Mouse (Mus musculus) kidney, embryonic 15.5 days (tissue): ENCODE results near the gene Tmem156. TPM values are rescaled to one million over a fixed set of nuclear protein-coding genes. Genes with fewer than 3 reads are reported as not detected.

Source experiments
- ATAC-seq: fragments of 200-750 bp; cut with Nextera tagmentation; replicated peaks from 2 replicates; pipeline ENCODE4 v1.8.0; 2017; ENCODE audit warnings: moderate TSS enrichment; ENCODE audit not compliant: low FRiP score
- H3K27ac ChIP-seq: fragments of 300-500 bp; sonication (generic); 2 replicates; pipeline ENCODE4 v1.5.1; 2015; ENCODE audit warnings: mild to moderate bottlenecking, inconsistent platforms
- H3K27me3 ChIP-seq: fragments of 300-500 bp; sonication (generic); 2 replicates; pipeline ENCODE4 v1.6.1; 2015; ENCODE audit warnings: inconsistent platforms
- H3K36me3 ChIP-seq: fragments of 300-500 bp; sonication (generic); 2 replicates; pipeline ENCODE4 v1.6.1; 2015; ENCODE audit warnings: inconsistent platforms
- H3K4me1 ChIP-seq: fragments of 300-500 bp; sonication (generic); 2 replicates; pipeline ENCODE4 v1.6.1; 2015; ENCODE audit warnings: inconsistent platforms
- H3K4me2 ChIP-seq: fragments of 300-500 bp; sonication (generic); 2 replicates; pipeline ENCODE4 v1.6.1; 2015; ENCODE audit warnings: moderate library complexity, mild to moderate bottlenecking, inconsistent platforms
- H3K4me3 ChIP-seq: fragments of 300-500 bp; sonication (generic); replicated peaks from 2 replicates; pipeline ENCODE4 v1.5.1; 2015; ENCODE audit warnings: mild to moderate bottlenecking, inconsistent platforms
- H3K9ac ChIP-seq: fragments of 300-500 bp; sonication (generic); 2 replicates; pipeline ENCODE4 v1.6.1; 2015; ENCODE audit warnings: mild to moderate bottlenecking, inconsistent platforms
- H3K9me3 ChIP-seq: fragments of 300-500 bp; sonication (generic); replicated peaks from 2 replicates; pipeline ENCODE4 v1.6.1; 2016; ENCODE audit warnings: inconsistent platforms
- WGBS: fragments of 180-500 bp; shearing (Covaris S2); methylation state at CpG from one replicate; pipeline ENCODE4 v1.1.7; 2015; ENCODE audit warnings: mixed read lengths; 5-methylcytosine and 5-hydroxymethylcytosine counted together
- polyA plus RNA-seq: library from polyadenylated mRNA; unstranded; fragments of >200 nt; fragmentation: Nextera tagmentation; extraction: Ambion mirVana; gene quantifications from 2 replicates; pipeline ENCODE4 v1.2.1, GENCODE M21; 2015

Gene Tmem156
- polyA plus RNA-seq, 1 experiment from 2014 or later = 0.31 TPM

DNA sequence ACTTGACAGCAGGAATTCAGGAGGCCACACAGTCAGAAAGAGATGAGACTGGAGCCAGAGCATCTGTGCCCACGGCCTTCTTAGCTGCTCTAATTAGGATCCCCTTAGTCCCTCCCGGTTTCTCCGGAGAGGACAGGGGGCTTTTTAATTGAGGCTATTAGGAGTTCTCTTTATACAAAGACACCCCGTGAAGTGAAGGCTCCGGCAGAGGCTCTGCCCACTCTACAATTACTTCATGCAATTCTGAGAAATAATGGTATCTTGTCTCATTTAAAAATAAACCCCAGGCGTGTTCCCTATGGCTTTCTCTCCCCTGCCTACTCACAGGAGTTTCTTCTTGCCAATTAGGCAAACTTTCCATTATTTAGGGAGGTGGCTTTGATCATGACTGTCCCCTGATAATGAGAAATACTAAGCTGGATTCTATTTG, 20.2 kb downstream of the Tmem156 start:
- Histone ChIP-seq H3K9ac (no peak overlapping the region), H3K36me3 (no peaks in the 10 kb centered on the region), H3K4me2 (no peak overlapping the region), H3K4me3 (no peak overlapping the region), H3K9me3 (no peaks in the 10 kb centered on the region), H3K4me1 (no peaks in the 10 kb centered on the region), H3K27ac (no peak overlapping the region), H3K27me3 (no peaks in the 10 kb centered on the region)
- ATAC-seq = no peak
- 35% methylated on average over 6 of the region's 6 CpGs for WGBS

DNA sequence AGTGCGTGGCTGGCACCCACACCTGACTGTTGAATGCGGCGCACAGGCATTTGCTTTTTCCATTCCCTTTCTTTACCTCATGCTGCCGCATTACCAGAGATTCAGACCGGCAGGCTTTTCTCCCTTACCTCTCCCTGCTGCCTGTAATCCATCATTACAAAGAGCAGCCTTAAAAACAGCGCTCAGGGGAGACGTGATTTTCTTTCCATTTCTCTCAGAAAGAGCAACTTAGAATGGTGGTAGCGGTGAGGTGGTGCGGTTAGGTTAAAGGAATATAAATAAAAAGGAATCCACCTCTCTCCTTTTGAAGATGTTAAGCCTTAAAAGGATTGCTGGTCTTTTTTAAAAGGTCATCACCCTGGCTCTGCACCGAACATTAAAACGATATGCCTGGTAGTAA, 22.1 kb downstream of the Tmem156 start:
- no peaks in the 10 kb centered on the region for H3K36me3 ChIP-seq
- H3K4me1 ChIP-seq = no peaks in the 10 kb centered on the region
- H3K4me3 ChIP-seq = no peak overlapping the region
- no peak overlapping the region for H3K27ac ChIP-seq
- H3K9me3 ChIP-seq = no peaks in the 10 kb centered on the region
- no peaks in the 10 kb centered on the region for H3K27me3 ChIP-seq
- no peak overlapping the region for H3K4me2 ChIP-seq
- H3K9ac ChIP-seq = no peak overlapping the region
- 54% methylated on average over 11 of the region's 11 CpGs for WGBS
- ATAC-seq = no peak

DNA sequence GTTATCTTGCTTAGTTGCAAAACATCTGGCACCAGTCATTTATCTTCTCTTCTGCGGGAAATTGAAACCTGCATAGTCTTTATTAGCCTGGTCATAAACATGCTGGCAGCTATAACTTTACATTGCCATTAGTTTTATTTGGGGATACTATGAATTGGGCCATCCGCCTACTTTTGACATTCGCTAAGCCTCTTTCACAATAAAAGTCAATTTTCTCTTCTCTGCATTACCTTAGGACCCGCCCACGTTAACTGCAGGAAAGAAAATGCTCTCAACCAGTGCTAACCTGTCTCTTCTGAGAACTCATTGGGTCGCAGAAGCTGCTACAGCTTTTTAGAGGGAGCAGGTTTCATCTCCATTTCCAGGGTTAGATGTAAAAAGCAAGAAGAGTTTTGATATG, 23.8 kb downstream of the Tmem156 start:
- no peak overlapping the region for H3K4me3 ChIP-seq
- H3K27ac ChIP-seq = no peak overlapping the region
- H3K9me3 ChIP-seq = no peaks in the 10 kb centered on the region
- 50% methylated on average over 6 of the region's 6 CpGs for WGBS
- no peaks in the 10 kb centered on the region for H3K36me3 ChIP-seq
- no peak overlapping the region for H3K4me2 ChIP-seq
- no peaks in the 10 kb centered on the region for H3K27me3 ChIP-seq
- no peak for ATAC-seq
- H3K9ac ChIP-seq = no peak overlapping the region
- no peaks in the 10 kb centered on the region for H3K4me1 ChIP-seq

DNA sequence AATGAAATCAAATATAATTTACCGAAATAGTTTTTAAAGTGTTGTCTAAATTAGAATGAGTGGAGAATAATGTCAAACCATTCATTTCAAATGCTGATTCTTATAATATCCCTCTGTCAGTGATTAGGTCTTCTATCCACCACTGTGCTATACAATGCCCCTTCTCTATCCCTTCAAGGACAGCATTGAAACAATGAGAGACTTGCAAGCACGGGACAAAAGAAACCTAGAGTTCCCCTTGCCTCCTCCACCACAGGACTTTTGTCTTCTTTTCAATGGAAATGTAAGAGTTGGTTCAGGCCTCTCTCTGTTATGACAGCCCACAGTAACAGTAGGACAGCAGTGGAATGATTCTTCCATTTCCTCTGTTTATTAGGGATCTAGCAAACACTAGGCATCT, 28.7 kb downstream of the Tmem156 start:
- Histone ChIP-seq H3K9ac (no peak overlapping the region), H3K36me3 (no peaks in the 10 kb centered on the region), H3K9me3 (no peaks in the 10 kb centered on the region), H3K4me2 (no peak overlapping the region), H3K27me3 (no peaks in the 10 kb centered on the region), H3K27ac (no peak overlapping the region), H3K4me1 (no peaks in the 10 kb centered on the region), H3K4me3 (no peak overlapping the region)
- 91% methylated on average over 2 of the region's 2 CpGs for WGBS
- ATAC-seq = no peak

DNA sequence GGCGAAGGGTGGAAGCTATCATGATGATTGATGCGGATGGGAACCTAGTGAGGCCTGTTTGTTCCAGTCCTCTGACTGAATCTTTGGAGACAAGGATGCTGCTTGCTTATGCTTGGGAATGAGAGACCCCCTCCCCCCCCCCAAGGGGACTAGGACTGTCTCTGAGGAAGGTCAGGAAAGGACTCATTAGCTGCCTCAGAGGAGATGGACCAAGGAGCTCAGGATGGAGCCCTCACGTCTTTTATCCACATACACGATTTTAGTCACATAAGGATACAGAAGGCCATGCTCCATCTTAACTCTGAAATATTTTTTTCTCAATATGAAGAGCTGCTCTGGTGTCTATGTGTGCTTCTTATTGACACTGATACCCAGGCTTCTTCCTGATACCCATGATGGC, 29.7 kb downstream of the Tmem156 start:
- Histone ChIP-seq H3K4me3 (no peak overlapping the region), H3K9me3 (no peaks in the 10 kb centered on the region), H3K36me3 (no peaks in the 10 kb centered on the region), H3K4me1 (no peaks in the 10 kb centered on the region), H3K4me2 (no peak overlapping the region), H3K27ac (no peak overlapping the region), H3K27me3 (no peaks in the 10 kb centered on the region), H3K9ac (no peak overlapping the region)
- no peak for ATAC-seq
- 92% methylated on average over 4 of the region's 4 CpGs for WGBS

DNA sequence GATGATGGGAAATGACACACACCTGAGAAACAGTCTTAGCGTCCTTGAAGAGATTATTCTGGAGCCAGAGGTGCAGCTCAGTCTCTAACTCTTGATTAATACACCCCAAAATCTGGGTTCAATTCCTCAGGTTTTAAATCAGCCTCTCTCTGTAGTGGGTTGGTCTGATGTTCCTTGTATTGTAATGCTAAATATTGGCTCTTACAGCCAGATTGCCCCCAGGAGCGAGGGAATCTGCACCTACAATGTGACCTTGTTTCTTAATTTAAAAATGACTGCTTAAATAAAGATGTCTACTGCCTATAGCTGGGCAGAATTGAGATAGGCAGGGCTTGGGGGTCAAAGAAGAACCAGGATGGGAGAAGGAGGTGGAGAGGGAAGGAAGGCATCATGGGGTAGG, 32.1 kb downstream of the Tmem156 start:
- H3K27me3 ChIP-seq = no peaks in the 10 kb centered on the region
- H3K4me2 ChIP-seq = no peak overlapping the region
- no peak for ATAC-seq
- 75% methylated on average over 2 of the region's 2 CpGs for WGBS
- no peak overlapping the region for H3K27ac ChIP-seq
- H3K9me3 ChIP-seq = no peaks in the 10 kb centered on the region
- no peak overlapping the region for H3K4me3 ChIP-seq
- no peak overlapping the region for H3K9ac ChIP-seq
- no peaks in the 10 kb centered on the region for H3K36me3 ChIP-seq
- no peaks in the 10 kb centered on the region for H3K4me1 ChIP-seq

DNA sequence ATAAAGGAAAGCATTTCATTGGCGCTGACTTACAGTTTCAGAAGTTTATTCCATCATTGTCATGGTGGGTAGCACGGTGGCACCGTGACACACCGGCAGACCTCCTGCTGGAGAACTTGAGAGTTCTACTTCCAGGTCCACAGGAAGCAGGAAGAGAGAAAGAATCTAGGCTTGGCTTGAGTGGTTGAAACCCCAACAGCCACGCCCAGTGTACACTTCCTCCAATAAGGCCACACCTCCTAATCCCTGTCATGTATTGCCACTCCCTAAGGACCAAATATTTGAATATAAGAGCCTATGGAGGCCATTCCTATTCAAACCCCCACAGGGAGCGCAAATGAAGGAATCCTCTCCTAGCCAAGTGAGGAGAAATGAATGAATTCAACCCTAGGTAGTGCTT, 34.3 kb downstream of the Tmem156 start:
- WGBS = 92% methylated on average over 6 of the region's 6 CpGs
- Histone ChIP-seq H3K27me3 (no peaks in the 10 kb centered on the region), H3K27ac (no peak overlapping the region), H3K4me3 (no peak overlapping the region), H3K36me3 (no peaks in the 10 kb centered on the region), H3K4me2 (no peak overlapping the region), H3K4me1 (no peaks in the 10 kb centered on the region), H3K9me3 (no peaks in the 10 kb centered on the region), H3K9ac (no peak overlapping the region)
- no peak for ATAC-seq

DNA sequence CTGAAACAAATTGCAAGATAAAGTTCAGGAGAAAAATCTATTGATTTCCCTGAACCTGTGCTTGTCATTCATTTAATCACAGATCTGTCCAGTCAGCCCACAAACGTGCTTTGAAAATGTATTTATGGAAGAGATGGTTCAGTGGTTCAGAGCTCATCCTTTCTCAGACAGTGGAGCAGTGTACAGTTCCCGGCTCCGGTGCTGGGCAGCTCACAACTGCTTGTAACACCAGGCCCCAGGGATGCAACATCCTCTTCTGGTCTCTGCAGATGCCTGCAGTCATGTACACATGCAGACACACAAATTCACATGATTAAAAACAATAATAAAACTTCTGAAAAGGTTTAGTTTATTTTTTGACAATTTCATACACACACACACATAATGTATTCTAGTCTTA, 40.4 kb downstream of the Tmem156 start:
- WGBS = 62% methylated on average over 3 of the region's 3 CpGs
- Histone ChIP-seq H3K27me3 (no peaks in the 10 kb centered on the region), H3K27ac (no peak overlapping the region), H3K4me1 (peaks cover 11% of the 10 kb centered on the region), H3K4me3 (no peak overlapping the region), H3K36me3 (no peaks in the 10 kb centered on the region), H3K9ac (no peak overlapping the region), H3K9me3 (no peaks in the 10 kb centered on the region), H3K4me2 (no peak overlapping the region)
- ATAC-seq = no peak

DNA sequence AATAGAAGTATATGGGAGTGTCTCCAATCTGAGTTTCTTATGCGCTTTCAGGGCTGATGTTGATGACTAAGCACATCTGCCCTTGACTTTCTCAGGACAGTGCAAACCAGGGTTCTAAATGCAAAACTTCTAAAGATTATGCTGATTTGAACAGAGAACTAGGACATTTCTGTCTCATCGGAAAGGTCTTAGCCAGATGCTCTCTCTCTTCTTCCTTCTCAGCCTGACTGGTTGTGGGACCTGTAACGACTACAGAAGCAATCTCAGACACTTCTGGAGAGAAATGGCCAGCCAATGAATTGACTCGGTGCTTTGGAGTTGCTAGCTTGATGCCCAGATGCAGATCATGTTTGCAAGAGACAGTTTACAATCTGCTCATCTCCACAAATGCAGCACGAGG, 42.1 kb downstream of the Tmem156 start:
- Histone ChIP-seq H3K4me2 (no peak overlapping the region), H3K4me1 (peaks cover 11% of the 10 kb centered on the region), H3K9ac (no peak overlapping the region), H3K27me3 (no peaks in the 10 kb centered on the region), H3K36me3 (no peaks in the 10 kb centered on the region), H3K9me3 (no peaks in the 10 kb centered on the region), H3K27ac (no peak overlapping the region), H3K4me3 (no peak overlapping the region)
- no peak for ATAC-seq
- 85% methylated on average over 5 of the region's 5 CpGs for WGBS

DNA sequence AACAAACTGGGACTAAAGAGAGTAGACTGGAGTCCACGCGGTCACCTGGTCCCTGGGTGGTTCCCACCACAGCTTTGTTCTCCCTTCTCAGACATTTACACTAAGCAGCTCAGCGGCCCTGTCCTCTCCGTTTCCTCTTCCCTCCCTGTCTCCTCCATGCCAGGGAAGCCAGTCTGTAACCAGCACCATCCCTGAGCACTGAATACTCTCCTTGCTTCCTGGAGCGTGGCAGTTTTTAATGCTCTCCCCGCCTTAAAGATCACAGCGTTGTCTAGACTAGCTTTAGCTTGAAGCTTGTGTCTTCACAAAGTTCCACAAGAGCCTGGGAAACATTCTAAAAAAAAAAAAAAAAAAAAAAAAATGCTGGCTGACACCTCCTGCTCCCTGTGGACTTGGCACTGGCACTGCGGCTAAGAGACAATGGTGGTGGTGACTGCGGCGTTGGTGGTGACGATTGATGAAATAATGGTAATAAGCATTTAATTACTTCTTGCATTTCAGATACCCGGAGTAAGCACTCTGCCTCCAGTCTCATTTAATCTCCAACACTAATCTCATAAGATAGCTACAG, 44.6 kb downstream of the Tmem156 start:
- WGBS = 55% methylated on average over 12 of the region's 12 CpGs
- Histone ChIP-seq H3K27ac (peak overlapping the region; percentile 43), H3K4me2 (0 out of 2 replicates have a peak overlapping the region, but pooled peaks have one; percentile 17), H3K4me3 (no peak overlapping the region), H3K9ac (no peak overlapping the region; the same call in 1 of the 2 replicates), H3K9me3 (no peaks in the 10 kb centered on the region), H3K27me3 (no peaks in the 10 kb centered on the region), H3K36me3 (no peaks in the 10 kb centered on the region), H3K4me1 (peaks cover 10% of the 10 kb centered on the region)
- peak; percentile 82 for ATAC-seq

DNA sequence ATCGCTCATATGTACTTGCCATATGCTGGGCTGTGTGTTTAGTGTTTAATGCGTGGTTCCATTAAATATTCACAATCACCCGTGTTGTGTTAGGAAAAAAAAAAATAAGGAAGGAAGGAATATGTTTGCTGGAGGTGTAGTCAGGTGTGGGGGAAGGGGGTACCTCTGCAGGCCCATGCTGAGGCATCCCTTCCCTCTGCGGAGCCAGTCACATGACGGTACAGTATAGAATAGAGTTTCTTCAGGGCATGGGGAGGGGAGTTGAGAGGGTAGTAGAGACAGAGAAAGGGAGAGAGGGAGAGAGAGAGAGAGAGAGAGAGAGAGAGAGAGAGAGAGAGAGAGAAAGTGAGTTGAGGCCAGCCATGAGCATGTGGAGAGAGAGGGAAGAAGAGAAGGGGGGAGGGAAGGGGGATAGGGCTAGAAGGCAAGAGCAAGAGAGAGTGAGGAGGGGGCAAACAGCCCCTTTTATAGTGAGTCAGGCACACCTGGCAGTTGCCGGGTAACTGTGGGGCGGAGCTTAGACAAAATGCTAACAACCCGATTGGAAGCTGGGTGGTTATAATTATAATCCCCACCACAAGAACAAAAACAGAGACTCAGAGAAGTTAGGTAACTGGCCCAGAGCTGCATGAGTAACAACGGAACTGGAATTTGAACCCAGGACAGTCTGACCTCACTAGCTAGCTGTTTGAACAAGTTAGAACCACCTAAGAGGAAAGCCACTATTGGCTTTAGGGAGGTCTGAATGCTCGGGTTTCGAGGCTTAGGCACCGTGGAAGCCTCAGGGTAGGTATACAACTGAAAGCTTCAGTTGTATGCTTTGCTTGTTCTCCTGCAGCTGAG, 45.3 kb downstream of the Tmem156 start:
- peak; percentile 64 for ATAC-seq
- 61% methylated on average over 12 of the region's 12 CpGs for whole genome bisulfite sequencing
- peak overlapping the region; percentile 43 for H3K27ac ChIP-seq

DNA sequence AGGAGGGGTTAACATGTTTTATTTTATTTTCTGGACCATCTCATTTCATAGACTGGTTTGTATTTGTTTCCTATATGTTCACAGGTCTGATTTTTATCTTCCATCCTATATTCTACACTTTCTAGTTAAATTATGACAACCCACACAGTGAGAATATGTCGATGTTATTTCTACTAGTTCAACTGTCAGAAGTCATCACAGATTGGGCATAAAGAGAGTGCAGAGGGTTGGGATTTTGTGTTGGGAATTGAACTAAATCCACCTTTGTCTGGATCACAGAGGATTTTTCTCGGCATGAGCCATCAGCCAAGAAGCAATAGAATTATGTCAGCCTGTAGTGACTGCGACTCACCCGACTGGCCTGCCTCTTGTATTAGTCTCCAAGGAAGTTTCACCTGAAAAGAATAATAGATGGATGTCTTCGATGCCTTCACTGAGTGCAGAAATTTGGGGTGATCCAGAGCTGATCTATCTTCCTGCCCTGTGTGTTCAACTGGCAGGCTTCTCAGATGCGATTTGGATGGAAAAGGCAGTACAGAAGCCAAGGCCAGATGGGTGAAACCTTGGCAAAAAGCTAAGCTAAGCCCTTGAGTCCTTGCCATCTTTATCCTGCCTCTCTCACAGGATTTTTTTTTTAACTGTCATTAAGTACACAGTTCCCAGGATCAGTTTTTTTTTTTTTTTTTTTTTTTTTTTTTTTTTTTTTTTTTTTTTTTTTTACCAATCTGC, 46.1 kb downstream of the Tmem156 start:
- Histone ChIP-seq H3K9ac (no peak overlapping the region), H3K4me3 (no peak overlapping the region), H3K9me3 (no peaks in the 10 kb centered on the region), H3K27ac (no peak overlapping the region), H3K27me3 (no peaks in the 10 kb centered on the region), H3K4me2 (no peak overlapping the region), H3K4me1 (peaks cover 7% of the 10 kb centered on the region), H3K36me3 (no peaks in the 10 kb centered on the region)
- 75% methylated on average over 6 of the region's 6 CpGs for WGBS
- ATAC-seq = no peak

More for the DNA sequence above, 45.3 kb downstream of the Tmem156 start:
- Histone ChIP-seq H3K9ac (no peak overlapping the region; the same call in 1 of the 2 replicates), H3K4me3 (no peak overlapping the region), H3K36me3 (no peaks in the 10 kb centered on the region), H3K9me3 (no peaks in the 10 kb centered on the region), H3K27me3 (no peaks in the 10 kb centered on the region), H3K4me2 (0 out of 2 replicates have a peak overlapping the region, but pooled peaks have one; percentile 17), H3K4me1 (peaks cover 7% of the 10 kb centered on the region)
